Mouse (Mus musculus) cerebellum, adult 8-10 months (tissue): ENCODE data around the gene Supt7l.
A peak's percentile ranks its signal among the peaks of the same experiment; 100 is the strongest.
"Not testable (repeated sequence)": the region's sequence is repeated elsewhere in the genome, so short reads cannot be mapped to it uniquely, and the experiment has no call there.

Source experiments
- DNase-seq: peaks from one replicate; pipeline ENCODE4 v3.0.0; 2022

Gene Supt7l

DNA sequence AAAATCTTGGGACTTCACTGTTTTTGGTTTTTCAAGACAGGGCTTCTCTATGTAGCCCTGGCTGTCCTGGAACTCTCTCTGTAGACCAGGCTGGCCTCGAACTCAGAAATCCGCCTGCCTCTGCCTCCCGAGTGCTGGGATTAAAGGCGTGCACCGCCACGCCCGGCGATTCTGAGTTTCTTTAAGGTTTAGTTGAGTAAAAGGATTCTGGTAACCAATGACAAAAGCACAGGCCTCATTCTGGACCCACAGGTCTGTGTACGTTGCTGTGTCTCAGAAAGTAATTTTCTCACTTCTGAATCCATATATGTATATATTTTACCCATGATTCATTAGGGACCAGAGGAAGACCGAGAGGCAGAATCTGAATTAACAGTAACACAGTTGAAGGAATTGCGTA is at the start of gene Supt7l:
Gene Supt7l (minus strand): TSS at position 101 of the 400 bp plus-strand sequence.
- not testable (repeated sequence) for DNase-seq

- no peak for DNase-seq
These were observed 49.0 kb upstream of the Supt7l start for GRCm38 (mm10) chr5:31576539-31576975.

DNA sequence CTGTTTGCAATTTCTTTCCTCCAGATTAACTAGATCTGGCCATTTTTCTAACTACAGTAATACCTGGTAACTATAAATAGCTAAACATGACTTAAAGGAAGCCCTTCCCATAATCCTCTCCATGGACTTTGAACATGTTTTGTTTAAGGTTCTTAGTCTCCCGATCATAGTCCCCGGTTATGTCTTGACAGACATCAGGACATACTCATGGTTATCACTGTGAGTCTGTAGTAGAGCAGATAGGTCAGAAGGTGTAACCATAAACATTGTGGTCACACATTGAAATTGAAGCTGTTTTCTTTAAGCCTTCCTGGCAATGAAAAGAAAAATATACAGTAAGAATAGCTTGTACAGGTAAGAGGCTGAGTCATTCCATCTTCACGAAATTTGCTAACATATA is 46.1 kb upstream of the Supt7l start:
- no peak for DNase-seq

GRCm38 (mm10) chr5:31571023-31571608 is 43.5 kb upstream of the Supt7l start:
- peak; percentile 46 for DNase-seq

DNA sequence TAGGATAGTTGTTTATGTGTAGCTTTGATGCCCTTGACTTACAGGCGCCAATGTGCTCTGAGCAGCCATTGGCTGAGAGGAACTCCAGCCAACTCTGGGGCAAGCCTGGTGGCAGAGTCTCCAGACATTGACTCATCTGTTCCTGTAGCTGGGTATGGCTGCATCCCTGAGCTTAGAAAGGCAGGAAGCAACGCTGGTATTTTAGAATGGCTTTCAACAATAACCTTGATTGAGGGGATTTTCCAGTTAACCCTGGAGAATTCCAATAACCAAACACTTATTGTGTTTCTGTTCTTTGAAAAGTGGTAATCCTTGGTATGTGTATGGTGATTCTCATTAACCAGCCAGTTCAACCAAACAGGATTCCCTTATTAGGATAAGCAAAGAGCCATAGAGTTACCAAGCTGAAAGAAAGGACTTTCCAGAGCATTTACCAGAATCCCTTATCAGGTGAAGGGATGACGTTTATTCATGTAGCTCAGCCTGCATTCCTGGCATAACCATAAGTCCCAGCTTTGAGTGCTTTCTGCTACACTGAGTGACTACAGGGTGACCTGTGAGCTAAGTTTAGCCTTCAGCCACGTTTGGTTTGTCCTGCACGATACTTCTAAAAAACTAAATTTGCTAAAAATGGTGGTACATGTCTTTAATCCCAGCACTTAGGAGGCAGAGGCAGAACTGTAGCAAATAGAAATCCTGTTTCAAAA is 40.5 kb upstream of the Supt7l start:
- no peak for DNase-seq

GRCm38 (mm10) chr5:31566457-31566856 is 38.9 kb upstream of the Supt7l start:
- no peak for DNase-seq

DNA sequence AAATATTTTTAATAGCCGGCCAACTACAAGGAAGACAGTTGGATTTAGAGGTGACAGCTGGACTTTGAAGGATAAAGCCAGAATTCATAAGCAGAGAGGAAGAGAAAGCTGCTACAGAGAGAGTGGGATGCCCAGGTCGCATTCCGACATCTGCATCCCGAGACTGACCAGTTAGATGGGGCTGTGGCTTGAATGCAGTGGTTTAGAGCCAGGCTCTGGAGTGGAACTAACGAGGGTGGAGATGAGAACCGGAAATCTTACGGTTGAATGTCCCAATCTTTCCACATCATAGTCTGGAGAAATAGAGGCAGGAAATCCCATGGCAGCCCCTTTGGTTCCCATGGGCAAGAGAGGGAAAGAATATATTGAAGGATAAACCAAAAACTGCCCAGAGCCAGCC is 38.4 kb upstream of the Supt7l start:
- DNase-seq = no peak

DNA sequence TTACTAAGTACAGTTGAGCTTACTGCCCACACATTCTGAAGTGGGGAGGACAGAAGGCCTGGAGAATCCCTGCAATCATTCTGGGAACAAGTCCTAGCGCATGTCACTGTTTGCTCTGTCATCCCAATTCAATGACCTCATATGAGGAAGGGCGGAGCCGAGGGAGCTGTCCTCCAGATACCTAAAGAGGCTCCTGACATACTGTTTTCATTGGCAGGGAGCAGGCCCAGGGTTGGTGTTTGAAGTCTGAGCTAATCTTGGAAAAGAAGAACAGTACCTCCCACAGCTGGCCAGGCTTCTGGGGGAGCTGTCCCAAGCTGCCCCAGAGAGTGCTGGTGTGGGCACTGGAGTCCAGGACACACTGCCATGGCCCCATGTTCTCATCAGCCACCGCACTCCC is 37.4 kb upstream of the Supt7l start:
- no peak for DNase-seq

DNA sequence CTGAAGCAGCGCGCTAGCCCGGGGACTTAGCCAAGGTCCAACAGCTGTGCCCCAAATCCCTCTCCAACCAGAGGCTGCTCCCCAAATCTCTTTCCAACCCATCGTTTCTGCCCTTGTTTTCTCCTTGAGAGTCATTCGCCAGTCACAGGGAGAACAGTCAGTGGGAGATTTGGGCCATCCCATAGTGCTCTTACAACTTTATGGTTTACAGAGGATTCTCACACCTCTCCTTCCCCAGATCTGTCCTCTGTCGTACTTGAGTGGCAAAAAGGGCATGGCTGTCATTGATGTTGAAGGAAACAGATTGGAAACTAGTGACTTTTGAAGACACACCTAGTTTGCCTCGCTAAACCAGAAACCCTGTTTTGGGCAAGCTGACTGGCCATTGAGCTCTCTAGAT is 36.3 kb upstream of the Supt7l start:
- DNase-seq = no peak

- peak; percentile 70 for DNase-seq
These were observed 35.9 kb upstream of the Supt7l start for GRCm38 (mm10) chr5:31563496-31563895.

GRCm38 (mm10) chr5:31562036-31562666 is 34.5 kb upstream of the Supt7l start:
- DNase-seq = no peak

DNA sequence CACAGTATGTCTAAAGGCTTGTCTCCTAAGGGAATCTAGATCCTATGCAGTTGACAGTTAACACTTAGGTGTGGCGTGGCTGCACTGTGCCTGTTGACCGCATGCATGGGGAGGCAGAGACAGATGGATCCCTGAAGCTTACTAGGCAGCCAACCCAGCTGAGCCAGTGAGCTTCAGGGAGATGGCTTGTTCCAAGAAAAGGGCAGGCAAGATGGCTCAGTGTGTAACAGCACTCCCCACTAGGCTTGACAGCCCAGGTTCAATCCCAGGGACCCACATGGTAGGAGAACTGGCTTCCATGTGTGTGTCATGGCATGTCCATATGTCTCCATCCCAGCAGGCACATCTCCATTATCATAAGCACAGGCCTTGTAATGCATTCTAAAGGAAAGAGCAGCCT is 32.7 kb upstream of the Supt7l start:
- DNase-seq = no peak

- no peak for DNase-seq
These were observed 31.8 kb upstream of the Supt7l start for GRCm38 (mm10) chr5:31559401-31559800.

GRCm38 (mm10) chr5:31535228-31535627 is 7.6 kb upstream of the Supt7l start:
- DNase-seq = no peak

DNA sequence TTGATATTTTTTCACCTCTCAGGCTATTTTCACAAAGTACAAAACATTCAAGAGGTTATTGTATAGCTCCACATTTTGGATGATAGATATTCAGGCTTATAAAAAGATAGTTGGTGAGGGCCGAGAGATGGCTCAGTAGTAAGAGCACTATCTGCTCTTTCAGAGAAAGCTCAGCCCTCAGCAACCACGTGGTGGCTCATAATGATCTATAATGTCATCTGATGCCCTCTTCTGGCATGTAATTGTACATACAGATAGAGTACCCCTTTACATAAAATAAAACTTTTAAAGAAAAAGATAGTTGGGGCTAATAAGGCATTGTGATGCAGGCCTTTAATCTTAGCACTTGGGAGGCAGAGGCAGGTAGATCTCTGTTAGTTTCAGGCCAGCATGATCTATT is 953 bp upstream of the Supt7l start:
- DNase-seq = no peak

DNA sequence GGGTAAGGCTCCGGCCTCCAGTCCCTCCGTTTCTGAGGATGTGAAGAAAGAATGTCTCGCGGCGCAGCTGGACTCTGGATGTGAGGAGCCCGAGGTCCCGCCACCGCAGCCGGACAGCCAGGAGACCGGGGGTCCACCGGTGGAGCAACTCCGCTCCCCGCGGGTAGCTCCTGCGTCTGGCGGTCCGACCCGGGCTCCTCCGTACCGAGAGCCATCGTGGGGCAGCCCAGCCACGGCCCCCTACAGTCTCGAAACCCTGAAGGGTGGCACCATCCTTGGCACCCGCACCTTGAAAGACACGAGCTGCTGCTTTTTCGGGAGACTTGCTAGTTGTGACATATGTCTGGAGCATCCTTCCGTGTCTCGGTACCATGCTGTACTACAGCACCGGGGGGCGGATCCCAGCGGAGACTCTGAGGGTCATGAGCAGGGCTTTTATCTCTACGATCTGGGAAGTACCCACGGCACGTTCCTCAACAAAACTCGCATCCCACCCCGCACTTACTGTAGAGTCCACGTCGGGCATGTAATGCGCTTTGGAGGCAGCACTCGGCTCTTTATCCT is 408 bp downstream of the Supt7l start:
- DNase-seq = no peak

DNA sequence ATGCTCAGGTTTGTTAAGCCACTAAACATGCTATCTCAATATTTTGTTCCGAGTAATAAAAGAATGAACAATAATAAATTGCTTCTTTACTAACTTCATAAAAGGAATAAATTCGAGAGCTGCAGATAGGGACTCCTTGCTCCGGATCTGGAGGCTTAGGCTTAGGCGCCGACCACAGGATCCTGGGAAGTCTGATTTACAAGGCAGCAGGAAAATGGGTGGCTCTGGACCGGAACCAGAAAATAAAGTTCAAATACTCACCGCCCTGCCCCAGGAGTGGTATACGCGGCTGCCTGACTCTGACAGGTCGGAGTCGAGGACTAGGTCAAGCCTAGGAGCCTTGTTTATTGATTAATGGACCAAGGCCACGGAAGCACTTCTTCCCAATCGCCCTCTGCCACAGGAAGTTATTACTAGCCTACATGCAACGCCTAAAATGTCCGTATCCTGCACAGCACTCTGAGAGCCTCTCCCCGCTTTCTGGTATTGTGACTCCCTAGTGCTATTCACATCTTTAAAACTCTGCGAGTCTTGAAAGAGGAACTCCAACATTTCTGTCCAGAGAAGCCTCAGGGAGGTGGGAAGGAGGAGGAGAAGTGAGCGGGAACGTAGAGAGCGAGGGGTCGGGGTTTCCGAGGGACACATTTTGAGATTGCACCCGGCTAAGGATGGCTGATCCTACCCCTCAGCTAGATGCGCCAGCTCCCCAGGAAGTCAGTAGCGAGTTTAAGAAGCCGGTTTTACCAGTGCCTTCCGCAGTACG is 1.1 kb downstream of the Supt7l start, which contains the start of gene Slc4a1ap:
Gene Slc4a1ap (plus strand): TSS at position 642 of the 763 bp plus-strand sequence.
- DNase-seq = peak; percentile 83

GRCm38 (mm10) chr5:31520556-31520955 is 7.1 kb downstream of the Supt7l start:
- DNase-seq = no peak

GRCm38 (mm10) chr5:31512481-31512880 is 15.1 kb downstream of the Supt7l start:
- DNase-seq = no peak

DNA sequence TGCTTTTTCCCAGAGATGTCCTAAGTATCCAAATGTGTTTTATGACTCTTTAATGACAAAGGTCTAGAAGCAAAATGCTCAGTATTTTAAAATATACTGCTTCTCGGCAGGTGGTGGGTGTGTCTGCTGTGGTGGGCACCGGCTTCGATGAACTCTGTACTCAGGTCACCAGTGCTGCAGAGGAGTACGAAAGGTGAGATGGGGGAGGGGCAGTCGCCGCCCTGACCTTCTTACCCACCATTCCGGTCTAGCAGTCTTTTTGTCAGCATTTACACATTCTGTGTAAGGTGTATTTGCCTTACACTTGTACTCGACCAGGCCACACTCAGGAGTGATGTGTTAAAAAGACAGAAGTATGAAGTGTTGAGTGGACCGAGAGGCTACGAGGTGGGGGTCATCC is 22.8 kb downstream of the Supt7l start:
- no peak for DNase-seq

GRCm38 (mm10) chr5:31494513-31495297 is 32.9 kb downstream of the Supt7l start, which contains the start of gene Gpn1:
Gene Gpn1 (plus strand): TSS chr5:31494741.
- DNase-seq = peak; percentile 88

DNA sequence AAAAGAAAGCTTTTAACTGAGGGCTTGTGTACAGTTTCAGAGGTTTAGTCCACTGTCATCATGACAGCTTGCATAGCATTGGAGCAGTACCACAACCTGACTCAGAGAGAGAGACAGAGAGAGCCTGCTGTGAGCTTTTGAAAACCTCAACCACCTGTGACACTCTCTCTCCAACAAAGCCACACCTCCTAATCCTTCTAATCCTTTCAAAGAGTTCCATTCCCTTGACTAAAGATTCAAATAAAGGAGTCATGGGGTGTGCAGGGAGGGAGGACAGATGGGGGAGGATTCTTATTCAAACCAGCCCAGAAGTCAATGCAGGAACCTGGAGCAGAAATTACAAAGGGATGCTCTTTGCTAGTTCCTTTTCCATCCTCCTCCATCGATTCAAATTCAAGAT is 35.6 kb downstream of the Supt7l start:
- no peak for DNase-seq
